Mouse (Mus musculus) myocyte (in vitro differentiated cells): ENCODE measurements around the gene Amn1. TPM values are rescaled to one million over a fixed set of nuclear protein-coding genes. Genes with fewer than 3 reads are reported as not detected.

ENCODE experiments used
- H3K27me3 ChIP-seq: one replicate; pipeline ENCODE4 v1.6.1; 2011; ENCODE audit not compliant: control insufficient read depth, insufficient read depth, insufficient read length
- H3K36me3 ChIP-seq: one replicate; pipeline ENCODE4 v1.6.1; 2011; ENCODE audit not compliant: control insufficient read depth, insufficient read depth
- H3K4me2 ChIP-seq: one replicate; pipeline ENCODE4 v1.6.1; 2011; ENCODE audit warnings: low read depth, control low read depth
- H3K4me3 ChIP-seq: one replicate; pipeline ENCODE4 v1.5.1; 2011; ENCODE audit warnings: mild to moderate bottlenecking, control low read depth, moderate library complexity
- H3K79me2 ChIP-seq: one replicate; pipeline ENCODE4 v1.6.1; 2011; ENCODE audit not compliant: control insufficient read depth, insufficient read depth
- H3ac ChIP-seq: one replicate; pipeline ENCODE4 v1.6.1; 2011; ENCODE audit not compliant: control insufficient read depth, insufficient read length
- CEBPB ChIP-seq: IDR thresholded peaks from 2 replicates; pipeline ENCODE4 v1.6.1; 2011; ENCODE audit warnings: mild to moderate bottlenecking, moderate library complexity; ENCODE audit not compliant: poor library complexity, insufficient read depth, severe bottlenecking
- E2F4 ChIP-seq: IDR thresholded peaks from one replicate; pipeline ENCODE4 v1.6.1; 2011; ENCODE audit warnings: mild to moderate bottlenecking, control low read depth, moderate library complexity; ENCODE audit not compliant: insufficient read depth
- MAX ChIP-seq: IDR thresholded peaks from one replicate; pipeline ENCODE4 v1.6.1; 2011; ENCODE audit warnings: low read depth, mild to moderate bottlenecking, control low read depth
- MYOD1 ChIP-seq, 3 experiments: IDR thresholded peaks; one replicate each; pipeline ENCODE4 v1.6.1; 2011; ENCODE audit warnings: control low read depth in 2 of 3, low read depth in 2 of 3, mild to moderate bottlenecking in 2 of 3, moderate library complexity in 1 of 3; ENCODE audit not compliant: insufficient read length in 2 of 3, control insufficient read depth in 1 of 3
- MYOG ChIP-seq, 3 experiments: IDR thresholded peaks; one replicate each; pipeline ENCODE4 v1.6.1; 2011; ENCODE audit warnings: control low read depth in 2 of 3, low read depth in 2 of 3, mild to moderate bottlenecking in 2 of 3; ENCODE audit not compliant: insufficient read length in 2 of 3, control insufficient read depth in 1 of 3, insufficient read depth in 1 of 3
- POLR2A ChIP-seq: IDR thresholded peaks from one replicate; pipeline ENCODE4 v1.6.1; 2011; ENCODE audit warnings: low read depth, mild to moderate bottlenecking, control low read depth, moderate library complexity; ENCODE audit not compliant: insufficient read length
- POLR2AphosphoS2 ChIP-seq: IDR thresholded peaks from one replicate; pipeline ENCODE4 v1.6.1; 2011; ENCODE audit warnings: low read depth, control low read depth; ENCODE audit not compliant: insufficient read length
- REST ChIP-seq: IDR thresholded peaks from one replicate; pipeline ENCODE4 v1.6.1; 2011; ENCODE audit warnings: mild to moderate bottlenecking, control low read depth, moderate library complexity; ENCODE audit not compliant: insufficient read depth, insufficient read length
- SRF ChIP-seq: IDR thresholded peaks from one replicate; pipeline ENCODE4 v1.6.1; 2011; ENCODE audit warnings: low read depth; ENCODE audit not compliant: control insufficient read depth, insufficient read length
- TCF12 ChIP-seq: IDR thresholded peaks from one replicate; pipeline ENCODE4 v1.6.1; 2011; ENCODE audit warnings: mild to moderate bottlenecking, control low read depth; ENCODE audit not compliant: poor library complexity, insufficient read depth, severe bottlenecking
- TCF3 ChIP-seq: IDR thresholded peaks from one replicate; pipeline ENCODE4 v1.6.1; 2011; ENCODE audit warnings: low read depth, control low read depth; ENCODE audit not compliant: insufficient read length
- USF1 ChIP-seq: IDR thresholded peaks from one replicate; pipeline ENCODE4 v1.6.1; 2011; ENCODE audit warnings: low read depth, mild to moderate bottlenecking, control low read depth, moderate library complexity
- polyA plus RNA-seq: library from polyadenylated mRNA; unstranded; fragments of >200 nt; fragmentation: generic; extraction: Trizol; gene quantifications from one replicate; pipeline ENCODE4 v1.2.1, GENCODE M21; 2012; ENCODE audit warnings: missing spikeins

The Amn1 gene
- polyA plus RNA-seq, 1 experiment = 23.2 TPM

- no peak overlapping the region for H3K4me3 ChIP-seq
- peaks cover 20% of the 10 kb centered on the region for H3K36me3 ChIP-seq
- H3K79me2 ChIP-seq = no peaks in the 10 kb centered on the region
- no peak overlapping the region for H3ac ChIP-seq
- no peaks in the 10 kb centered on the region for H3K27me3 ChIP-seq
- H3K4me2 ChIP-seq = no peak overlapping the region
- TF ChIP-seq TCF12 = no peak
- TF ChIP-seq POLR2A = no peak
- TF ChIP-seq SRF = no peak
- no peak for TF ChIP-seq MYOD1 (IDR thresholded peaks at IDR 0.05; ENCODE audit: control insufficient read depth in 1 of 3, insufficient read length in 2 of 3, low read depth in 2 of 3)
- no peak for TF ChIP-seq TCF3
- no peak for TF ChIP-seq MAX
- no peak for TF ChIP-seq POLR2AphosphoS2
- no peak for TF ChIP-seq REST
- TF ChIP-seq USF1 = no peak
- TF ChIP-seq MYOG (IDR thresholded peaks at IDR 0.05; ENCODE audit: control insufficient read depth in 1 of 3, insufficient read depth in 1 of 3, insufficient read length in 2 of 3, low read depth in 2 of 3) = no peak
- TF ChIP-seq CEBPB = no peak
- TF ChIP-seq E2F4 = no peak
Measured at GRCm38 (mm10) chr6:149154116-149155030, 34.1 kb downstream of the Amn1 start.

- Histone ChIP-seq H3K79me2 (no peaks in the 10 kb centered on the region), H3K27me3 (no peaks in the 10 kb centered on the region), H3K36me3 (peaks cover 20% of the 10 kb centered on the region), H3K4me3 (no peak overlapping the region), H3ac (no peak overlapping the region), H3K4me2 (no peak overlapping the region)
- no peak for TF ChIP-seq MAX
- TF ChIP-seq TCF12 = no peak
- TF ChIP-seq CEBPB = no peak
- TF ChIP-seq REST = no peak
- no peak for TF ChIP-seq MYOG (IDR thresholded peaks at IDR 0.05; ENCODE audit: control insufficient read depth in 1 of 3, insufficient read depth in 1 of 3, insufficient read length in 2 of 3, low read depth in 2 of 3)
- TF ChIP-seq MYOD1 (IDR thresholded peaks at IDR 0.05; ENCODE audit: control insufficient read depth in 1 of 3, insufficient read length in 2 of 3, low read depth in 2 of 3) = no peak
- no peak for TF ChIP-seq SRF
- TF ChIP-seq TCF3 = no peak
- no peak for TF ChIP-seq USF1
- no peak for TF ChIP-seq POLR2A
- no peak for TF ChIP-seq POLR2AphosphoS2
- TF ChIP-seq E2F4 = no peak
Measured at GRCm38 (mm10) chr6:149153473-149154115, 34.9 kb downstream of the Amn1 start.

GRCm38 (mm10) chr6:149152119-149152518, 36.4 kb downstream of the Amn1 start:
- TF ChIP-seq POLR2A (no peak), MAX (no peak), USF1 (no peak), SRF (no peak), CEBPB (no peak), TCF12 (no peak), E2F4 (no peak), TCF3 (no peak), MYOG (IDR thresholded peaks at IDR 0.05; ENCODE audit: control insufficient read depth in 1 of 3, insufficient read depth in 1 of 3, insufficient read length in 2 of 3, low read depth in 2 of 3) (no peak), REST (no peak), MYOD1 (IDR thresholded peaks at IDR 0.05; ENCODE audit: control insufficient read depth in 1 of 3, insufficient read length in 2 of 3, low read depth in 2 of 3) (no peak), POLR2AphosphoS2 (no peak)

GRCm38 (mm10) chr6:149148436-149149229, 39.9 kb downstream of the Amn1 start:
- H3K4me3 ChIP-seq = no peak overlapping the region
- H3K4me2 ChIP-seq = no peak overlapping the region
- H3K27me3 ChIP-seq = no peaks in the 10 kb centered on the region
- H3ac ChIP-seq = no peak overlapping the region
- H3K79me2 ChIP-seq = no peaks in the 10 kb centered on the region
- peaks cover 6% of the 10 kb centered on the region for H3K36me3 ChIP-seq
- TF ChIP-seq TCF3 (no peak), POLR2AphosphoS2 (peak; percentile 22)

More at GRCm38 (mm10) chr6:149152119-149152518, 36.4 kb downstream of the Amn1 start:
- Histone ChIP-seq H3K36me3 (peaks cover 17% of the 10 kb centered on the region), H3K4me2 (no peak overlapping the region), H3K4me3 (no peak overlapping the region), H3K79me2 (no peaks in the 10 kb centered on the region), H3K27me3 (no peaks in the 10 kb centered on the region), H3ac (no peak overlapping the region)
